Mouse (Mus musculus): Measurements from ENCODE around the gene Lrrc2. TPM values are rescaled to one million over a fixed set of nuclear protein-coding genes. Genes with fewer than 3 reads are reported as not detected.

The Lrrc2 gene
- polyA plus RNA-seq, 2 experiments = 0.04 to 0.08 TPM

DNA sequence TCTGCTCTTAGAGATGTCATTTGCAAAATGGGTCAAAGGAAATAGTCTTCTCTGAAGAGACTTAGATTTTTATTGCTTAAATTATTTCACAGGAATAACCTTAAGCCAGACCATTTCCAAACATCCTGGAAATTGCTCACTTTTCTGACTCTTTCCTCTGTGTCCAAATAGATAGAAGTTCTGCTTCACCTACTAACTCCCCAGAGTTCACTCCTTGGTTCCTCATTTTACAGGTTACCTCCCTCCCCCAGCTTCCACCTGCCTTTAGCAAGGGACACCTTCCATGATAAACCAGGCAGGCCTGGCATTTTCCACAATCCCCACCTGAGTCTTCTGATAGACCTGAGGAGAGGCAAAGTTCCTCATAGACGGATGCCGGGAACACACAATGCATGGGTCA is 55.2 kb downstream of the Lrrc2 start:
- H3K27me3 ChIP-seq (ENCODE audit: control insufficient read depth, insufficient read depth, low read length) = no peaks in the 10 kb centered on the region

DNA sequence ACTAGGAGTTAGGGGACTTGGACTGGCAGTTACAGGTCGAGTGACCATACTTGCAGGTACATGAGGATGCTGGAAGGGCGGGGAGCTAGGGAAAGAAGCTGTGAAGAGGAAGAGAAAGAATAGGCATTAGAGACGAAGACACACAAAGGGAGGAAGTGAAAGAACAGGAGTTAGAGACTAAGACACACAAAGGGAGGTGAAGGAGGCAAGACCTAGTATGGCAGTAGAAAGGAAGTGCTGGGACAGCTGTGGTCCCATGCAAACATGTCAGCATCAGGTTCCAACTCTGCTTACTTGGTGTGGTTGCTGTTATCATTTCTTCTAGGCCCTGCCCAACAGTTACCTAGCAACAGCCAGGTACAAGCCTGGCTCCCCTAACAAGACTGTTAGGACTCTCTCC is 58.4 kb downstream of the Lrrc2 start:
- Histone ChIP-seq H3K27me3 (ENCODE audit: control insufficient read depth, insufficient read depth, low read length) (no peaks in the 10 kb centered on the region), H3K4me1 (ENCODE audit: control insufficient read depth, insufficient read depth, low read length) (no peaks in the 10 kb centered on the region), H3K27ac (replicated peaks; ENCODE audit: low read depth, low read length) (no peak overlapping the region), H3K4me3 (replicated peaks; ENCODE audit: low read length) (no peak overlapping the region), H3K4me2 (replicated peaks; ENCODE audit: low read depth, low read length, severe bottlenecking) (no peak overlapping the region), H3K36me3 (ENCODE audit: control insufficient read depth, insufficient read depth, low read length) (no peaks in the 10 kb centered on the region), H3K9ac (ENCODE audit: low read depth, low read length, severe bottlenecking) (no peak overlapping the region), H3K9me3 (ENCODE audit: control insufficient read depth, low read length) (no peaks in the 10 kb centered on the region)
- no peak for DNase-seq (ENCODE audit: low spot score)
- no peak for ATAC-seq (ENCODE audit: low FRiP score, low read depth)
- WGBS = 69% methylated on average over 3 of the region's 3 CpGs
- TF ChIP-seq POLR2A (IDR thresholded peaks at IDR 0.05; ENCODE audit: borderline replicate concordance, extremely low read depth, insufficient read depth, insufficient read length) = no peak

More for the DNA sequence above, 55.2 kb downstream of the Lrrc2 start:
- WGBS = 94% methylated on average over 2 of the region's 2 CpGs
- DNase-seq (ENCODE audit: low spot score) (no peak), ATAC-seq (ENCODE audit: low FRiP score, low read depth) (no peak)
- Histone ChIP-seq H3K9me3 (ENCODE audit: control insufficient read depth, low read length) (no peaks in the 10 kb centered on the region), H3K4me1 (ENCODE audit: control insufficient read depth, insufficient read depth, low read length) (no peaks in the 10 kb centered on the region), H3K27ac (replicated peaks; ENCODE audit: low read depth, low read length) (no peak overlapping the region), H3K4me2 (replicated peaks; ENCODE audit: low read depth, low read length, severe bottlenecking) (no peak overlapping the region), H3K9ac (ENCODE audit: low read depth, low read length, severe bottlenecking) (no peak overlapping the region), H3K4me3 (replicated peaks; ENCODE audit: low read length) (no peak overlapping the region), H3K36me3 (ENCODE audit: control insufficient read depth, insufficient read depth, low read length) (no peaks in the 10 kb centered on the region)
- no peak for TF ChIP-seq POLR2A (IDR thresholded peaks at IDR 0.05; ENCODE audit: borderline replicate concordance, extremely low read depth, insufficient read depth, insufficient read length)

DNA sequence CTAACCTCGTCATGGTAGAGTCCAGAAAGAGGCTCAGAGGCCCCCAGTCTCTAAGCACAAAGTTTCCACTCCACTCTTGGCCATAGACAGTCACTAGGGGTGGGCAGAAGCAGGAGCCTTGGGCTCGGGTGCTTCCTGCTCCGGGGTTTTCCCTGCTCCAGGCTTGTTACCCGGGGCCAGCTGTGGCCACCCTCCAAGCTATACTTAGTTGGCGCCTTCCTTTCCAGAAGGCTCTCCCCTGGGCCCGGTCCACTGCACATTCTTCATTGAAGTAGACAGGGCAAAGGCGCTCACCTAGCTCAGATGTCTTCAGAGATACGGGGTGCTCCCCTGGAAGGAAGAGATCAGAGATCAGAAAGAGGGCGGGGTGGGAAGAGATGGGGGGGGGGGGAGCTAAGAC is 60.2 kb downstream of the Lrrc2 start:
- no peaks in the 10 kb centered on the region for H3K27me3 ChIP-seq (ENCODE audit: control insufficient read depth, insufficient read depth, low read length)
- DNase-seq (ENCODE audit: low spot score) (no peak), ATAC-seq (ENCODE audit: low FRiP score, low read depth) (no peak)
- H3K4me2 ChIP-seq (replicated peaks; ENCODE audit: low read depth, low read length, severe bottlenecking) = no peak overlapping the region
- no peaks in the 10 kb centered on the region for H3K9me3 ChIP-seq (ENCODE audit: control insufficient read depth, low read length)
- H3K27ac ChIP-seq (replicated peaks; ENCODE audit: low read depth, low read length) = no peak overlapping the region
- H3K9ac ChIP-seq (ENCODE audit: low read depth, low read length, severe bottlenecking) = no peak overlapping the region
- H3K36me3 ChIP-seq (ENCODE audit: control insufficient read depth, insufficient read depth, low read length) = no peaks in the 10 kb centered on the region
- no peak overlapping the region for H3K4me3 ChIP-seq (replicated peaks; ENCODE audit: low read length)
- no peak for TF ChIP-seq POLR2A (IDR thresholded peaks at IDR 0.05; ENCODE audit: borderline replicate concordance, extremely low read depth, insufficient read depth, insufficient read length)
- H3K4me1 ChIP-seq (ENCODE audit: control insufficient read depth, insufficient read depth, low read length) = no peaks in the 10 kb centered on the region
- 77% methylated on average over 9 of the region's 9 CpGs for WGBS

DNA sequence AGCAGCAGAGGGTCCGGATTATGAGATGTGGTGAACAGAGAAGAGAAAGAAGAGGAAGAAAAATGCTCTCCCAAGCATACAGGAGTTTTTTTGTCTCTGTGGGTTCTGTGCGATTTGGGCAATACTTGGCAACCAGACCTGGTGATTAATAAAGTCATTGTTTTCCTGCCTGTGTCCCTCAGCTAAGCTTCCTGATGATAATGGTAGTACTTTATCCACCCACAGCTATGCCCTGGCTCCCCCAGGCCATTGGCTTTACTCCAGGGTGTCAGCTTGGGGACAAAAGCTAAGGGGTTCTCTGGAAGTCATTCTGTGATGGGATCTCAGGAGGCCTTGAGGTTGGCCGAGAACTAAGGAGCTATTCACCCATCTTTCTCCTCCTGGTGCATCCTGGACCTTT is 60.7 kb downstream of the Lrrc2 start:
- Histone ChIP-seq H3K9me3 (ENCODE audit: control insufficient read depth, low read length) (no peaks in the 10 kb centered on the region), H3K4me3 (replicated peaks; ENCODE audit: low read length) (no peak overlapping the region), H3K9ac (ENCODE audit: low read depth, low read length, severe bottlenecking) (no peak overlapping the region), H3K4me1 (ENCODE audit: control insufficient read depth, insufficient read depth, low read length) (no peaks in the 10 kb centered on the region), H3K27me3 (ENCODE audit: control insufficient read depth, insufficient read depth, low read length) (no peaks in the 10 kb centered on the region), H3K27ac (replicated peaks; ENCODE audit: low read depth, low read length) (no peak overlapping the region), H3K36me3 (ENCODE audit: control insufficient read depth, insufficient read depth, low read length) (no peaks in the 10 kb centered on the region), H3K4me2 (replicated peaks; ENCODE audit: low read depth, low read length, severe bottlenecking) (no peak overlapping the region)
- ATAC-seq (ENCODE audit: low FRiP score, low read depth) (no peak), DNase-seq (ENCODE audit: low spot score) (no peak)
- 83% methylated on average over 3 of the region's 3 CpGs for WGBS
- no peak for TF ChIP-seq POLR2A (IDR thresholded peaks at IDR 0.05; ENCODE audit: borderline replicate concordance, extremely low read depth, insufficient read depth, insufficient read length)

DNA sequence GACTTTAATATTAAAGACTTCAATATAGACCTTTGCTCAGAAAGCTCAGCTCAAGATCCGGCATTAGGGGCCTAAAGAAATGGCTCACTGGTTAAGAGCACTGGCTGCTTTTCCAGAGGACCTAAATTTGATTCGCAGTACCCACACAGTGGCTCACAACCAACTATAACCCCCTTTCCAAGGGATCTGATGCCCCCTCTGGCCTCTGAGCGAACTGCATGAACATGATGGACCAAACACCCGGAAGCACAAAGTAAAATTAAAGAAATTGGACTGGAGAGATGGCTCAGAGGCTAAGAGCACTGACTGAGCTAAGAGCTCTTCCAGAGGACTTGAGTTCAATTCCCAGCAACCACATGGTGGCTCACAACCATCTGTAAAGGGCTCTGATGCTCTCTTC is 64.3 kb downstream of the Lrrc2 start:
- WGBS = 81% methylated on average over 4 of the region's 4 CpGs
- Histone ChIP-seq H3K4me3 (replicated peaks; ENCODE audit: low read length) (no peak overlapping the region), H3K27me3 (ENCODE audit: control insufficient read depth, insufficient read depth, low read length) (no peaks in the 10 kb centered on the region), H3K9ac (ENCODE audit: low read depth, low read length, severe bottlenecking) (no peak overlapping the region), H3K4me2 (replicated peaks; ENCODE audit: low read depth, low read length, severe bottlenecking) (no peak overlapping the region), H3K36me3 (ENCODE audit: control insufficient read depth, insufficient read depth, low read length) (no peaks in the 10 kb centered on the region), H3K4me1 (ENCODE audit: control insufficient read depth, insufficient read depth, low read length) (no peaks in the 10 kb centered on the region), H3K27ac (replicated peaks; ENCODE audit: low read depth, low read length) (no peak overlapping the region), H3K9me3 (ENCODE audit: control insufficient read depth, low read length) (no peaks in the 10 kb centered on the region)
- ATAC-seq (ENCODE audit: low FRiP score, low read depth) (no peak), DNase-seq (ENCODE audit: low spot score) (no peak)
- no peak for TF ChIP-seq POLR2A (IDR thresholded peaks at IDR 0.05; ENCODE audit: borderline replicate concordance, extremely low read depth, insufficient read depth, insufficient read length)

DNA sequence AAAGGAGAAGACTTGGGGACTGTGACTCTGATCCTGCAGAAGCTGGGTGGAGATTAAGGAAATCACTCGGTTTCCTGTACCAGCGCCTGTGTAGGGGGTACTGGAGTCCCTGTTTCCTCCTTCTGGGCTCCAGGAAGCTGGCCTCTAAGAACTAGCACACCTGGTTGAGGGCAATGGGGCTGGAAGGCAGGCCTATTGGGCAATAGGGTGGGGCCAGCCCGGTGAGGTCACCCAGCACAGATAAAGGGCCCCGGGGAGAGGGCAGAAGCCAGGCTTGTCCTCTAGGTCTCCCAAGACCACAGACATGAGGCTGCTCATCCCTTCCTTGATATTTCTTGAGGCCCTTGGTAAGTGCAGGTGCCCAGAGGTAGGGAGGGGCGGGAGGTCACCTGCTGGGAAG is 67.7 kb downstream of the Lrrc2 start, which contains the start of gene Ltf:
Ltf (plus strand) TSS at position 250 of the 400 bp plus-strand sequence.
- H3K36me3 ChIP-seq (ENCODE audit: control insufficient read depth, insufficient read depth, low read length) = no peaks in the 10 kb centered on the region
- H3K27ac ChIP-seq (replicated peaks; ENCODE audit: low read depth, low read length) = no peak within 1 kb of the TSS
- H3K4me1 ChIP-seq (ENCODE audit: control insufficient read depth, insufficient read depth, low read length) = no peaks in the 10 kb centered on the region
- TF ChIP-seq POLR2A (IDR thresholded peaks at IDR 0.05; ENCODE audit: borderline replicate concordance, extremely low read depth, insufficient read depth, insufficient read length) = no peak
- no peak for DNase-seq (ENCODE audit: low spot score)
- no peak for ATAC-seq (ENCODE audit: low FRiP score, low read depth)
- H3K9me3 ChIP-seq (ENCODE audit: control insufficient read depth, low read length) = no peaks in the 10 kb centered on the region
- no peak within 1 kb of the TSS for H3K4me2 ChIP-seq (replicated peaks; ENCODE audit: low read depth, low read length, severe bottlenecking)
- no peaks in the 10 kb centered on the region for H3K27me3 ChIP-seq (ENCODE audit: control insufficient read depth, insufficient read depth, low read length)
- H3K4me3 ChIP-seq (replicated peaks; ENCODE audit: low read length) = no peak within 1 kb of the TSS
- WGBS = 77% methylated on average over 5 of the region's 5 CpGs
- no peak within 1 kb of the TSS for H3K9ac ChIP-seq (ENCODE audit: low read depth, low read length, severe bottlenecking)

Measured in limb, embryonic 14.5 days (tissue).